Mouse (Mus musculus): ENCODE measurements around the gene Hlf. TPM values are rescaled to one million over a fixed set of nuclear protein-coding genes. Genes with fewer than 3 reads are reported as not detected.

Gene Hlf
- polyA plus RNA-seq, 1 experiment, result 0.54 TPM

- no peaks in the 10 kb centered on the region for H3K27me3 ChIP-seq (ENCODE audit: control insufficient read depth, insufficient read depth, low read length)
- no peak for DNase-seq (ENCODE audit: low read depth in 1 of 2, low spot score in 2 of 2)
- no peak for TF ChIP-seq POLR2A (IDR thresholded peaks at IDR 0.05; ENCODE audit: low read depth, low read length)
- no peak for TF ChIP-seq CTCF (IDR thresholded peaks at IDR 0.05; ENCODE audit: extremely low read depth, insufficient read depth, insufficient read length, insufficient replicate concordance)
- 61% methylated on average over 8 of the region's 8 CpGs for WGBS
- no peak overlapping the region for H3K27ac ChIP-seq (ENCODE audit: insufficient read depth, low read length)
- H3K36me3 ChIP-seq (ENCODE audit: control insufficient read depth, insufficient read depth, low read length), result no peaks in the 10 kb centered on the region
- no peaks in the 10 kb centered on the region; the same call in 1 of the 2 replicates for H3K4me1 ChIP-seq (ENCODE audit: control insufficient read depth, insufficient read depth, insufficient read length)
- no peak overlapping the region for H3K4me3 ChIP-seq (ENCODE audit: extremely low read depth, insufficient read depth, insufficient read length)
These were observed 19.1 kb downstream of the Hlf start for GRCm38 (mm10) chr11:90371470-90372100.

DNA sequence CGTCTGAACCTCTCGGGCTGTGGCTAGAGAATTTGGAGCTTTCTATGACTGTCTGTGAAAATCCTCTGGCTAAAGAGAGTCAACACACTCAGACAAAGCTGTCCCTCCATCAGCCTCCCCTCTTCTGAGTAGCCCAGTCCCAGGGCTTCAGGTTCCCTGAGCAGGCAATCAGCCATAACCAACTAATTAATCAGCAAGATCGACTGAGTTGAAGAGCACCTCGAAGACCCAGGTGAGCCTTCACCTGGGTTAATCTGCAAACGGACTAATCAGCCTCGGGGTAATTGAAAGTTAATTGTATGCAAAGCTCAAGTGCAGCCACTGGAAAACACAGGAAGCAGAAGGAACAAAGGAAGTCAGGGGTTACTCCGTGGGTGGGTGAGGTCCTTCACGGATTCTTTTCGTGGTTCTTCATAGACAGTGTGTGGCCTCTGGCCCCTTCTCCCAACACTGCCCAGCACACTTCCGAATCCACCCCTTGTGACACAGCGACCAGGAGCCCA, 19.9 kb downstream of the Hlf start:
- Histone ChIP-seq H3K4me3 (ENCODE audit: extremely low read depth, insufficient read depth, insufficient read length) (no peak overlapping the region), H3K27me3 (ENCODE audit: control insufficient read depth, insufficient read depth, low read length) (no peaks in the 10 kb centered on the region), H3K27ac (ENCODE audit: insufficient read depth, low read length) (no peak overlapping the region), H3K4me1 (ENCODE audit: control insufficient read depth, insufficient read depth, insufficient read length) (no peaks in the 10 kb centered on the region; the same call in 1 of the 2 replicates), H3K36me3 (ENCODE audit: control insufficient read depth, insufficient read depth, low read length) (no peaks in the 10 kb centered on the region)
- 42% methylated on average over 11 of the region's 11 CpGs for WGBS
- no peak for TF ChIP-seq POLR2A (IDR thresholded peaks at IDR 0.05; ENCODE audit: low read depth, low read length)
- DNase-seq (ENCODE audit: low read depth in 1 of 2, low spot score in 2 of 2), result no peak

DNA sequence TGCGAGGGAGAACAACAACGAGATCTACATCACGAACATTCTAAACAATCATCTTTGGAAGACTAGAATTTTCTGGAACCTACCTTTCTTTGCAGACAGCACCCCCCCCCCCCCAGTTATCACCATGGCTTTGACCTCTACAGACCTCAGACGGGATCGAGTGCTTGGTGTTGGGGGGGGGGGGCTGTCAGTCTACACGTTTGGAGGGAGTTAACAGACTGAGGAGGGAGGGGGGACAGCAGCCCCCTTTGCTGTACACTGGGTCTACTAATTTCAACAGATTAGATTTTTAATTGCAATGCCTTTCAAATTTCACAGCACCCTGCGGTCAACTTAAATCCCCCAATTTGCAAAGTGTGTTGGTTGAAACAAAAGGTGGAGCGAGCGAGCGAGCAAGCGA, 20.3 kb downstream of the Hlf start:
- no peaks in the 10 kb centered on the region for H3K36me3 ChIP-seq (ENCODE audit: control insufficient read depth, insufficient read depth, low read length)
- DNase-seq (ENCODE audit: low read depth in 1 of 2, low spot score in 2 of 2), result no peak
- H3K4me3 ChIP-seq (ENCODE audit: extremely low read depth, insufficient read depth, insufficient read length), result no peak overlapping the region
- H3K27me3 ChIP-seq (ENCODE audit: control insufficient read depth, insufficient read depth, low read length), result no peaks in the 10 kb centered on the region
- H3K27ac ChIP-seq (ENCODE audit: insufficient read depth, low read length), result no peak overlapping the region
- WGBS, result 82% methylated on average over 11 of the region's 11 CpGs
- no peak for TF ChIP-seq CTCF (IDR thresholded peaks at IDR 0.05; ENCODE audit: extremely low read depth, insufficient read depth, insufficient read length, insufficient replicate concordance)
- TF ChIP-seq POLR2A (IDR thresholded peaks at IDR 0.05; ENCODE audit: low read depth, low read length), result no peak
- no peaks in the 10 kb centered on the region; the same call in 1 of the 2 replicates for H3K4me1 ChIP-seq (ENCODE audit: control insufficient read depth, insufficient read depth, insufficient read length)

DNA sequence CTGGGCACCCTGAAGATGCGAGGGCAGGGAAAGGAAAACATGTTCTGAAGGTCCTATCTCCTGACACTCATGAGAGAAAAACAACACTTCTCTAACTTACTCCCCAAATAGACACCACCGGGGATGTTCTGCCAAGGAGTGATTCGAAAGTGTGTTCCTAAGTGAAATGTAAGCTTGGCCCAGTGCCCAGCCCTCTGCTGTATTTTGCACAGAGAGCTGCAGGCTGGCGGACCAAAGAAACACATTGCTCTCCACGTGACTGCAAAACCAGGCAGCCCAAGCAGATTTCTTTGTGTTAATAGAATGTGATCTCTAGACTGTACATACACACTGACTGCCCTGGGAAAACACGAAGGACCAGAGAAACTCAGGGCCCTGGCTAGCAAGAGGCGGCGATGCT, 21.1 kb downstream of the Hlf start:
- no peak for DNase-seq (ENCODE audit: low read depth in 1 of 2, low spot score in 2 of 2)
- Histone ChIP-seq H3K27ac (ENCODE audit: insufficient read depth, low read length) (peak overlapping the region; percentile 40), H3K36me3 (ENCODE audit: control insufficient read depth, insufficient read depth, low read length) (no peaks in the 10 kb centered on the region), H3K4me1 (ENCODE audit: control insufficient read depth, insufficient read depth, insufficient read length) (no peaks in the 10 kb centered on the region; the same call in 1 of the 2 replicates), H3K4me3 (ENCODE audit: extremely low read depth, insufficient read depth, insufficient read length) (no peak overlapping the region), H3K27me3 (ENCODE audit: control insufficient read depth, insufficient read depth, low read length) (no peaks in the 10 kb centered on the region)
- 37% methylated on average over 8 of the region's 8 CpGs for WGBS
- TF ChIP-seq POLR2A (IDR thresholded peaks at IDR 0.05; ENCODE audit: low read depth, low read length) (no peak), CTCF (IDR thresholded peaks at IDR 0.05; ENCODE audit: extremely low read depth, insufficient read depth, insufficient read length, insufficient replicate concordance) (no peak)

DNA sequence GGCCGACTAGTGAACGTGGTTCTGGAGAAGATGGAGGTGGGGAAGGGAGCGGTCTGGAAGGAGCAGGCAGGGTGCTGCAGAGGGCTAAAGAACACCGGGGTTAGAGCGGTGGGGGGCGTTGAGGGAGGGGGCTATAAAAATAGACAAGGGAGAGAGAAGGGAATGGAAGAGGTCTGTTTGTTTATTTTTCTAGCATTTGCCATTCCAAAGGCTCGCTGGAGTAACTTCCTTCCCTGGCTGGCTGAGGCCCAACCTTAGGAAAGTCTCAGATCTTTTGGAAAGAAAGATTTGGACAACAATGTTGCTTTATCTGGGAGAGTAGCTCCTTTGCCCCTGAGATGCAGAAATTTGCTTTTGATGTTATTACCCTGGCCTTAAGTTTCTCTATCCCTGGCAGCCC, 21.6 kb downstream of the Hlf start:
- WGBS, result 77% methylated on average over 7 of the region's 7 CpGs
- Histone ChIP-seq H3K4me1 (ENCODE audit: control insufficient read depth, insufficient read depth, insufficient read length) (no peaks in the 10 kb centered on the region; the same call in 1 of the 2 replicates), H3K36me3 (ENCODE audit: control insufficient read depth, insufficient read depth, low read length) (no peaks in the 10 kb centered on the region), H3K4me3 (ENCODE audit: extremely low read depth, insufficient read depth, insufficient read length) (no peak overlapping the region), H3K27me3 (ENCODE audit: control insufficient read depth, insufficient read depth, low read length) (no peaks in the 10 kb centered on the region), H3K27ac (ENCODE audit: insufficient read depth, low read length) (peak overlapping the region; percentile 40)
- no peak for DNase-seq (ENCODE audit: low read depth in 1 of 2, low spot score in 2 of 2)
- TF ChIP-seq CTCF (IDR thresholded peaks at IDR 0.05; ENCODE audit: extremely low read depth, insufficient read depth, insufficient read length, insufficient replicate concordance), result no peak
- no peak for TF ChIP-seq POLR2A (IDR thresholded peaks at IDR 0.05; ENCODE audit: low read depth, low read length)

DNA sequence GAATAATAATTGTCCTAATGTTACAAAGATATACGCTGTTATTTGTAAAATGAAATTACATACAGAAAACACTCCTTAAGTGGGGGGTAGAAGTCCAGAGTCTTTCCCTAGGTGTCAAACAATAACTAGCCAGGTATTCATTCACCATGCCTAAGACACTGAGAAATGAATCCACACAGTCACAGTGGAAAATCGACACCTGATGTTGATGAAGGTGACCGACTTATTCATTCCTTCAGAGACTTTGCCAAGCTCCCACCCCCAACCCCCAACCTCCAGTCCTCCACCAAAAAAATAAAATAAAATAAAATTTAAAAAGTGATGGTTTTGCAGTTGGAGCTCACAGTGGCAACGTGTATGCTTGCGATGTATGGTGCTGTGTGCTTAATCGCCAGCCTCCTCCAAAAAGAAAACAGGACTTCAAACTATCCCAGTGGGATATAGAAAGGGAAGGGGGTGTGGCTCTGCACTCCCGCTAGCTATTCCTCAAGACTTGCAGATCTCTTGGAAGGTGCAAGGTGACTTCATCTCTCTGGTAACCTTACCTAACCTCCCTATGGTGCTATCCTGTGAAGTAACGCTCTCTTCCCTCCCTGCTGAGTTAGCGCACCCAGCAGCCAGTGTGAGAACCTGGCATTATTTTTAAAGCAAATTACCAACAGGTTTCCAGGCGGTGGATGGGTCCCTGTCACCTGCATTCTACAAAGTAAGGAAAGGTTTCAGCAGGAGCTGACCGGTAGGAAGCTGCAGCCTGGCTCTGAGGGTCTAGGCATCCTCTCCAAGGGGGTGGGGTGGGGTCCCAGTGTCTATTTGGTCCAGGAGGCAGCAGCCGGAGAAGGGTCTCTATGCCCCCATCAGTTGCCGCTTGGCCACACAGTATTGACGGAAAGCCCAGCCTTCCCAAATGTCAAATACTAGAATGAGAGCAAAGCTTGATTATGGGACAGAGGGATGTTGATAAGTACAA, 22.5 kb downstream of the Hlf start:
- no peaks in the 10 kb centered on the region; the same call in 1 of the 2 replicates for H3K4me1 ChIP-seq (ENCODE audit: control insufficient read depth, insufficient read depth, insufficient read length)
- no peak overlapping the region for H3K27ac ChIP-seq (ENCODE audit: insufficient read depth, low read length)
- no peak overlapping the region for H3K4me3 ChIP-seq (ENCODE audit: extremely low read depth, insufficient read depth, insufficient read length)
- H3K36me3 ChIP-seq (ENCODE audit: control insufficient read depth, insufficient read depth, low read length), result no peaks in the 10 kb centered on the region
- DNase-seq (ENCODE audit: low read depth in 1 of 2, low spot score in 2 of 2), result no peak
- TF ChIP-seq POLR2A (IDR thresholded peaks at IDR 0.05; ENCODE audit: low read depth, low read length), result no peak
- no peak for TF ChIP-seq CTCF (IDR thresholded peaks at IDR 0.05; ENCODE audit: extremely low read depth, insufficient read depth, insufficient read length, insufficient replicate concordance)
- H3K27me3 ChIP-seq (ENCODE audit: control insufficient read depth, insufficient read depth, low read length), result no peaks in the 10 kb centered on the region
- 91% methylated on average over 14 of the region's 14 CpGs for WGBS

Measured in spleen, adult 2 months (tissue).